Mouse (Mus musculus) cerebellum, postnatal 10 days (tissue): ENCODE measurements around the gene Sprr2d.

Source experiments
- DNase-seq, 2 experiments: peaks; one replicate each; pipeline ENCODE4 v3.0.0; 2021; ENCODE audit warnings: mixed read lengths in 2 of 2

Gene Sprr2d

GRCm38 (mm10) chr3:92338840-92339239 is at the start of gene Sprr2d:
TSS of gene Sprr2d (plus strand) at chr3:92339140.
- no peak for DNase-seq

GRCm38 (mm10) chr3:92307406-92307805 is 31.5 kb upstream of the Sprr2d start:
- DNase-seq = no peak

- no peak for DNase-seq
These were observed 22.6 kb upstream of the Sprr2d start, which contains the start of gene Sprr2b for GRCm38 (mm10) chr3:92316320-92316719. TSS of gene Sprr2b (plus strand) at chr3:92316620.

- DNase-seq = no peak
These were observed 21.6 kb upstream of the Sprr2d start for GRCm38 (mm10) chr3:92317384-92317783.

GRCm38 (mm10) chr3:92336278-92336677 is 2.7 kb upstream of the Sprr2d start:
- no peak for DNase-seq

- no peak for DNase-seq
These were observed 12.9 kb downstream of the Sprr2d start, which contains the start of gene Sprr2e for GRCm38 (mm10) chr3:92351843-92352242. TSS of gene Sprr2e (plus strand) at chr3:92352143.

GRCm38 (mm10) chr3:92361619-92362018 is 22.7 kb downstream of the Sprr2d start:
- DNase-seq = no peak

- no peak for DNase-seq
These were observed 25.9 kb downstream of the Sprr2d start, which contains the start of gene Sprr2f for GRCm38 (mm10) chr3:92364887-92365286. TSS of gene Sprr2f (plus strand) at chr3:92365187.

- DNase-seq = no peak
These were observed 34.7 kb downstream of the Sprr2d start for GRCm38 (mm10) chr3:92373613-92374012.

GRCm38 (mm10) chr3:92385385-92385784 is 46.4 kb downstream of the Sprr2d start, which contains the start of gene Sprr2h:
TSS of gene Sprr2h (plus strand) at chr3:92385685.
- no peak for DNase-seq
